ENCODE assay signal across 21 mouse cellular contexts in the genomic region with DNA sequence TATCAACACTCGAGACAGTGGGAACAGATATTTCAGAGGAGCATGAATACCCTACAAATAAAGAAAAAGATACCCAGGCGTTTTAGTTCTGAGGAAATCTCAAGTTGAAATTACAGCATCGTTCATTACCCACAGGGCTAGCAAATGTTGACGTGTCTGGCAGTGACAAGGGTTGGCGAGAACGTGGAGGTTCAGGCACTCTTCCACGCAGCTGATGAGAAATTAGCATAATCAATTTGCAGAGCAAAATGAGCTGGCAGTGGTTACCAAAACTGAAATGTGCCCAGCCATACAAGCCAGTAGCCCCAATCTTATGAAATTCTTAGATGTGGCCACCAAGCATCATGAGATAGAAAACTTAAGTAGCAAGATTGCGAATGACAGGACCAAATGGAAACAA.
DNase-seq lines count a peak whose midpoint lies in the region; ATAC-seq and TF ChIP-seq lines count a peak whose summit lies in the region.
"Had no signal": no experiment of that assay in that cellular context is flagged by ENCODE, and none has a peak within 500 bp of the region (broad histone marks: within the 10 kb centered on the region; RNA-seq: fewer than 3 reads in every experiment).

No protein-coding gene starts in this region.

- no peak overlapping the region for H3K4me3 ChIP-seq in forebrain, embryonic 14.5 days (ENCODE audit: low read depth, low read length)
- no peak overlapping the region for H3K4me3 ChIP-seq in forebrain, embryonic 16.5 days (replicated peaks; ENCODE audit: low read length)
- no peak overlapping the region for H3K4me3 ChIP-seq in hindbrain, postnatal 0 days (ENCODE audit: low read length)
- H3K4me3 ChIP-seq in hindbrain, embryonic 14.5 days (replicated peaks; ENCODE audit: low read length): no peak overlapping the region
- H3K4me3 ChIP-seq: forebrain, embryonic 15.5 days; gastrocnemius, adult 2 months; heart, embryonic 13.5 days; hindbrain, embryonic 15.5 days; intestine, embryonic 15.5 days had no signal

- no peaks in the 10 kb centered on the region for H3K9me3 ChIP-seq in forebrain, embryonic 14.5 days (replicated peaks; ENCODE audit: control insufficient read depth, low read length)
- no peaks in the 10 kb centered on the region for H3K9me3 ChIP-seq in forebrain, embryonic 16.5 days (ENCODE audit: control insufficient read depth, low read length)
- no peaks in the 10 kb centered on the region for H3K9me3 ChIP-seq in hindbrain, postnatal 0 days (ENCODE audit: low read length)
- H3K9me3 ChIP-seq in hindbrain, embryonic 14.5 days (ENCODE audit: control insufficient read depth, low read length): no peaks in the 10 kb centered on the region
- H3K9me3 ChIP-seq: forebrain, embryonic 15.5 days; heart, embryonic 13.5 days; hindbrain, embryonic 15.5 days; intestine, embryonic 15.5 days had no signal

- no peak for ATAC-seq in forebrain, embryonic 14.5 days
- ATAC-seq in forebrain, embryonic 16.5 days: no peak
- ATAC-seq in hindbrain, postnatal 0 days: no peak
- ATAC-seq in hindbrain, embryonic 14.5 days (ENCODE audit: low FRiP score): no peak
- ATAC-seq: CD4-positive, CD25-positive, alpha-beta regulatory T cell, adult 4 months; forebrain, embryonic 15.5 days; intestine, embryonic 15.5 days had no signal

- no peaks in the 10 kb centered on the region for H3K4me1 ChIP-seq in forebrain, embryonic 14.5 days (ENCODE audit: control insufficient read depth, insufficient read depth, low read length)
- peaks cover 6% of the 10 kb centered on the region for H3K4me1 ChIP-seq in forebrain, embryonic 16.5 days (replicated peaks; ENCODE audit: control insufficient read depth, insufficient read depth, low read length)
- no peaks in the 10 kb centered on the region for H3K4me1 ChIP-seq in hindbrain, postnatal 0 days (ENCODE audit: insufficient read depth, low read length)
- H3K4me1 ChIP-seq in hindbrain, embryonic 14.5 days (replicated peaks; ENCODE audit: control insufficient read depth, insufficient read depth, low read length): no peaks in the 10 kb centered on the region
- H3K4me1 ChIP-seq: heart, embryonic 13.5 days; hindbrain, embryonic 15.5 days; intestine, embryonic 15.5 days had no signal

- 0 out of 2 replicates have a peak, but pooled peaks cover 4% of the 10 kb centered on the region for H3K36me3 ChIP-seq in forebrain, embryonic 14.5 days (ENCODE audit: control insufficient read depth, insufficient read depth, low read length)
- no peaks in the 10 kb centered on the region; the same call in 1 of the 2 replicates for H3K36me3 ChIP-seq in forebrain, embryonic 16.5 days (ENCODE audit: control insufficient read depth, insufficient read depth)
- H3K36me3 ChIP-seq in hindbrain, postnatal 0 days (ENCODE audit: insufficient read depth, low read length): 0 out of 2 replicates have a peak, but pooled peaks cover 4% of the 10 kb centered on the region
- no peaks in the 10 kb centered on the region; the same call in 1 of the 2 replicates for H3K36me3 ChIP-seq in hindbrain, embryonic 14.5 days (replicated peaks; ENCODE audit: control insufficient read depth, insufficient read depth)
- H3K36me3 ChIP-seq: forebrain, embryonic 15.5 days; intestine, embryonic 15.5 days had no signal

- no peaks in the 10 kb centered on the region for H3K27me3 ChIP-seq in forebrain, embryonic 14.5 days (replicated peaks; ENCODE audit: control insufficient read depth, insufficient read depth, low read length)
- H3K27me3 ChIP-seq in forebrain, embryonic 16.5 days (replicated peaks; ENCODE audit: control insufficient read depth, insufficient read depth, low read length): no peaks in the 10 kb centered on the region
- no peaks in the 10 kb centered on the region for H3K27me3 ChIP-seq in hindbrain, postnatal 0 days (ENCODE audit: insufficient read depth, low read length)
- H3K27me3 ChIP-seq in hindbrain, embryonic 14.5 days (ENCODE audit: control insufficient read depth, insufficient read depth, low read length): no peaks in the 10 kb centered on the region
- H3K27me3 ChIP-seq: forebrain, embryonic 15.5 days; heart, embryonic 13.5 days; hindbrain, embryonic 15.5 days; intestine, embryonic 15.5 days had no signal

- H3K9ac ChIP-seq in forebrain, embryonic 14.5 days (ENCODE audit: low read length): no peak overlapping the region
- no peak overlapping the region for H3K9ac ChIP-seq in forebrain, embryonic 16.5 days (replicated peaks; ENCODE audit: low read depth, low read length)
- H3K9ac ChIP-seq in hindbrain, postnatal 0 days (replicated peaks; ENCODE audit: low read length): no peak overlapping the region
- no peak overlapping the region for H3K9ac ChIP-seq in hindbrain, embryonic 14.5 days
- H3K9ac ChIP-seq: forebrain, embryonic 15.5 days; heart, embryonic 13.5 days; hindbrain, embryonic 15.5 days; intestine, embryonic 15.5 days had no signal

- no peak overlapping the region for H3K4me2 ChIP-seq in forebrain, embryonic 14.5 days (ENCODE audit: low read length)
- no peak overlapping the region for H3K4me2 ChIP-seq in forebrain, embryonic 16.5 days (ENCODE audit: low read length)
- H3K4me2 ChIP-seq in hindbrain, postnatal 0 days (ENCODE audit: low read depth, low read length): no peak overlapping the region
- no peak overlapping the region for H3K4me2 ChIP-seq in hindbrain, embryonic 14.5 days (replicated peaks)
- H3K4me2 ChIP-seq: forebrain, embryonic 15.5 days; heart, embryonic 13.5 days; hindbrain, embryonic 15.5 days; intestine, embryonic 15.5 days had no signal

- intact Hi-C loops in left cerebral cortex, postnatal 4 days (cut with DNase I): no loop called here

- H3K27ac ChIP-seq in forebrain, embryonic 14.5 days (ENCODE audit: low read depth, low read length): no peak overlapping the region
- no peak overlapping the region for H3K27ac ChIP-seq in forebrain, embryonic 16.5 days (ENCODE audit: low read length)
- H3K27ac ChIP-seq in hindbrain, postnatal 0 days: no peak overlapping the region
- H3K27ac ChIP-seq in hindbrain, embryonic 14.5 days: no peak overlapping the region
- H3K27ac ChIP-seq: forebrain, embryonic 15.5 days; gastrocnemius, adult 2 months; heart, embryonic 13.5 days; hindbrain, embryonic 15.5 days; intestine, embryonic 15.5 days had no signal

- 54% methylated on average over 8 of the region's 8 CpGs for WGBS in forebrain, embryonic 14.5 days
- 41% methylated on average over 8 of the region's 8 CpGs for WGBS in forebrain, embryonic 16.5 days
- 46% methylated on average over 8 of the region's 8 CpGs for WGBS in hindbrain, postnatal 0 days
- WGBS in hindbrain, embryonic 14.5 days: 51% methylated on average over 8 of the region's 8 CpGs

- DNase-seq in forebrain, embryonic 14.5 days (ENCODE audit: low spot score): peak; percentile 22
- DNase-seq in hindbrain, postnatal 0 days (ENCODE audit: low spot score): peak; percentile 27
- no peak for DNase-seq in hindbrain, embryonic 14.5 days (ENCODE audit: low spot score)
- peak; percentile 45 for DNase-seq in left cerebral cortex, postnatal 4 days
- no peak for DNase-seq in left cerebral cortex, adult 18-20 months (ENCODE audit: low spot score in 2 of 2)
- DNase-seq: adrenal gland, adult 2 months; adrenal gland, postnatal 14 days; cerebellum, adult 18-20 months; cerebellum, adult 9-11 months; gastrocnemius, adult 2 months; gastrocnemius, postnatal 14 days; heart, adult 18-20 months; heart, postnatal 14 days; heart, postnatal 4 days; kidney, adult 11 months had no signal

- no peak for TF ChIP-seq CTCF in hindbrain, postnatal 0 days (IDR thresholded peaks at IDR 0.05; ENCODE audit: low read depth)

Comparison
In these comparisons a context has a peak if more than half of its experiments do, and no peak if none do; other contexts are left out.
1. DNase-seq: peak in forebrain, embryonic 14.5 days (single experiment), hindbrain, postnatal 0 days (single experiment) and left cerebral cortex, postnatal 4 days (single experiment); none in hindbrain, embryonic 14.5 days (single experiment) and left cerebral cortex, adult 18-20 months (0 of 2).